Mouse (Mus musculus) urinary bladder, postnatal 4 days (tissue): ENCODE results near the gene Itgal.

Source experiments
- DNase-seq, 2 experiments: peaks; one replicate each; pipeline ENCODE4 v3.0.0; 2021 to 2022; ENCODE audit warnings: low spot score in 2 of 2

Itgal gene

GRCm38 (mm10) chr7:127378310-127378921, 82.4 kb downstream of the Itgal start:
- DNase-seq = no peak
